Mouse (Mus musculus): Measurements from ENCODE around the gene Phf7. TPM values are rescaled to one million over a fixed set of nuclear protein-coding genes. Genes with fewer than 3 reads are reported as not detected.

The Phf7 gene
- polyA plus RNA-seq, 1 experiment from 2014 or later, result 11.3 TPM

DNA sequence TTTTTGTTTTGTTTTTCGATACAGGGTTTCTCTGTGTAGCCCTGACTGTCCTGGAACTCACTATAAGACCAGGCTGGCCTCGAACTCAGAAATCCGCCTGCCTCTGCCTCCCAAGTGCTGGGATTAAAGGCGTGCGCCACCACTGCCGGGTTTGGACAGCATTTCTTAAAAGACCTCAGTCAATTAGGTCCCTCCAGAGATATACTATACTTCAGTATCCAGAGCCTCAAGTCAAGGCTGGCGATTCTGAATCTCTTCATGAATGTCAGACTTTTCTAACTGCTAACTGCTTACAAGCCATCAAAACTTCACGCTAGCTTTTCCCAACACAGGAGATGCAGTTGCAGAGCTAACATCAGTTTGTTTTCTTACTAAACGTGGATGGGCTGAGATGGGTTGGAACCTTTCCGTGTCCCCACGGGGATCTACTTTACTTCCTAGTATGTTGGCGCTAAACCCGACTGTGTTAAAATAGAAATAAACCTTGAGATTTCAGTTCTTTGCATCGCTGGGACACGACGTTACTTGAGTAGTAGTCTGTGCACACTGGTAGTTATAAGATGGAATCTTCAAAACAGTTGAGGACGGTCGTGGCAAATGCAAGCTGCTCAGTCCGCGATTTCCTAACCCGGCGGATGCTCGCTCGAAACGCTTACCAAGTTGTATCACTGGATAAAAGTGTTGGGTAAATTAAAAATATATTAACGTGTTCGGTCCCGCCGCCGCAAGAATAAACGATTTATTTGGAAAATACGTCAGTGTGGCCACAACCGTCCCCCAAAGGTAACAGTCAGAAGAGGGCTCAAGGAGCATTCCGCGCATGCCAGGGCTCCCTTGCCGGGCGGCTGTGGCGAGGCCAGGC is 664 bp downstream of the Phf7 start:
- Histone ChIP-seq H3K27ac (peak overlapping the region; percentile 97), H3K4me3 (peak overlapping the region; percentile 93), H3K4me1 (peaks cover 18% of the 10 kb centered on the region), H3K36me3 (peaks cover 31% of the 10 kb centered on the region), H3K9me3 (replicated peaks) (no peaks in the 10 kb centered on the region), H3K27me3 (ENCODE audit: low read depth, poor library complexity, severe bottlenecking) (no peaks in the 10 kb centered on the region)
- WGBS, result 24% methylated on average over 38 of the region's 38 CpGs
- no peak for DNase-seq (ENCODE audit: low spot score)

DNA sequence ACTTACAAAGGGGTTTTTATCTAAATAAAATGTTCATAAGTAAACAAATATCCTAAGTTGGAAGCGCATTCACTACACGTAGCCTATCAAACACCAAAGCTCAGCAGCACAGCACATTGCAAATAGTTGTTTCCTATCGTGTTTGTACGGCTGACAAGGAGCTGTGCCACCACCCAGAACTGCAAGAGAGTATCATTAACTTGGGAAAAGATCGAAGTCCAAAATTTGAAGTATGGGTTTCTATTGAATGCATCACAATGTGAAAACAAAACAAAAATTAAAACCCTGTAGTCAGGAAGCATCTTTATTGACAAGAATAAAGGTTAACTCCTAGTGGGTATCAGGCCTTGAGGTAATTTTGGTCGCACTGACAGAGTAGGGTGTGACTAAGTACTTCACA is 2.7 kb downstream of the Phf7 start:
- WGBS, result 94% methylated on average over 6 of the region's 6 CpGs
- DNase-seq (ENCODE audit: low spot score), result no peak
- no peak overlapping the region for H3K27ac ChIP-seq
- H3K4me3 ChIP-seq, result no peak overlapping the region
- H3K9me3 ChIP-seq (replicated peaks), result no peaks in the 10 kb centered on the region
- peaks cover 18% of the 10 kb centered on the region for H3K4me1 ChIP-seq
- H3K27me3 ChIP-seq (ENCODE audit: low read depth, poor library complexity, severe bottlenecking), result no peaks in the 10 kb centered on the region
- H3K36me3 ChIP-seq, result peaks cover 11% of the 10 kb centered on the region

DNA sequence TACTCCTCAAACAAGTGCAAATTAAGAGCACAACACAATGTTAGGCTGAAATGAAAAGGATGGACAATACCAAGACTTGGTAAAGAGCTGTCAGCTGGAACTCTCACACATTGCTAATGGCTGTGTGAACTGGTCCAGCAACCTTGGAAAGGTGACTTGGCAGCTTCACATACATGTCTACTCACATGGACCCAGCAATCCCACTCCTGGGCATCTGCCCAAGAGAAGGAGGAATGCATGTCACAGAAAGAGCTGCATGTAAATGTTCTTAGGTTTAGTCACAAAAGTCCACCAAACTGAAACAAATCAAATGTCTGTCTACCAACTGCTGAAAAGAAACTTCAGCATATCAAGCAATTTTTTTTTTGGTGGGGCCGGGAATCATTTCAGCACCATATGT is 5.2 kb downstream of the Phf7 start:
- Histone ChIP-seq H3K27me3 (ENCODE audit: low read depth, poor library complexity, severe bottlenecking) (no peaks in the 10 kb centered on the region), H3K4me3 (no peak overlapping the region), H3K4me1 (peaks cover 5% of the 10 kb centered on the region; the same call in 1 of the 2 replicates), H3K9me3 (replicated peaks) (no peaks in the 10 kb centered on the region), H3K27ac (no peak overlapping the region), H3K36me3 (no peaks in the 10 kb centered on the region)
- DNase-seq (ENCODE audit: low spot score), result no peak
- 94% methylated on average over 1 of the region's 1 CpGs for WGBS

GRCm38 (mm10) chr14:31244777-31245176 is 6.3 kb downstream of the Phf7 start:
- Histone ChIP-seq H3K27ac (no peak overlapping the region), H3K4me3 (no peak overlapping the region), H3K36me3 (no peaks in the 10 kb centered on the region), H3K4me1 (peaks cover 5% of the 10 kb centered on the region; the same call in 1 of the 2 replicates), H3K9me3 (replicated peaks) (no peaks in the 10 kb centered on the region), H3K27me3 (ENCODE audit: low read depth, poor library complexity, severe bottlenecking) (no peaks in the 10 kb centered on the region)
- no peak for DNase-seq (ENCODE audit: low spot score)
- 84% methylated on average over 1 of the region's 1 CpGs for WGBS

DNA sequence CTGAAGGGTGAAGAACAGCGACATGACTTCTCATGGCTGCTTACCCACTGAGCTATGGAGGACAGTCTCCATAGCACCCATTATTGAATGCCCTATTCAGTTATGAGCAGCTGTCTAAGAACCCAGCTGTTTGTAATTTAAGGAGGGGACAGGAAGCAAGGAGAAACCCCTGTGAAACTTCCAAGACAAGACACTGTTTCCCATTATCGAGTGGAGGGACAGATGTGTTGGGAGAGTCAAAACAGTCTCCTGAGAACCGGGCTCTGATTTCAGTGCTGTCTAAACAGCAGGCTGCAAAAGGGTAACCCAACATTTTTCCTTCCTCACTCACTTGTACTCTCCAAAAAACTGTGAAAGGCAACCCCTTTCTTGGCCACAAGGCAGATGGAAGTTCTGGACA is 10.6 kb downstream of the Phf7 start:
- DNase-seq (ENCODE audit: low spot score), result no peak
- Histone ChIP-seq H3K4me3 (no peak overlapping the region), H3K27ac (no peak overlapping the region), H3K36me3 (0 out of 2 replicates have a peak, but pooled peaks cover 5% of the 10 kb centered on the region), H3K27me3 (ENCODE audit: low read depth, poor library complexity, severe bottlenecking) (no peaks in the 10 kb centered on the region), H3K4me1 (peaks cover 5% of the 10 kb centered on the region; the same call in 1 of the 2 replicates), H3K9me3 (replicated peaks) (no peaks in the 10 kb centered on the region)
- 58% methylated on average over 3 of the region's 3 CpGs for WGBS

DNA sequence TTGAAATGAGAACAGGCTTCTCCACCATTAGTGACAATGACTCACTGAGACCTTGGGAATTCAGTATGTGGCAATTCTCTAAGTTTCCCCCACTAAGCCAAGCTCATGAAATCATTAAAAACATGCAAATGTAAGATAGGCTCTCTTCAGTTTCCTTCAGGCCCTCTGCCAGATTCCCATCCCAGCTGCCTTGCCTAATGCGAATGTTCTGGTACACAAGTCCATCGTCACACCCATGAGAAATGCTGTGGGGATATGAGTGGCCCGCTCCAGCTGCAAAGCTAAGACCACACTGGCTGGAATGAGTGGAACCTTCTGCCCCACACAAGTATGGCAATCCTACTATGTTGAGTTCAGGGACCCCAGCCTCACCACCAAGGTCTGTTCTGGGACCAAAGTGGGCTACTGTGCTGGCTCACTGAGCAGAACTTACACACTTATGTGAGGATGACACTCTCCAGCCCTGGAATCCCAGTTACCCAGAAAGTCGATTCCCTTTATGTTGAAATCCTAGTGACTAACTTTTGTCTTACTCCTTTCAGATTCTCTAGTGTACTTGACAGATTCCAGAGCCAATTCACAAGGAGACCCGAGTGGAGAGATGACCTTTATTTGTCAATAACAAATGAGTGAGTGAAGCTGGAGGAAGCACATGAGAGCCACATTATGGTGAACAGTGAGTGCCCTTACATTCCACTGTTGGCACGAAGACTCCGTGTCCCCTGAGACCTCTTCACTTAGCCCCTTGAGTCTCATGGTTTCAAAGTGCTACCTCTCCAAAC is 13.8 kb downstream of the Phf7 start:
- Histone ChIP-seq H3K27me3 (ENCODE audit: low read depth, poor library complexity, severe bottlenecking) (no peaks in the 10 kb centered on the region), H3K4me1 (peaks cover 12% of the 10 kb centered on the region; the same call in 1 of the 2 replicates), H3K36me3 (0 out of 2 replicates have a peak, but pooled peaks cover 5% of the 10 kb centered on the region), H3K4me3 (no peak overlapping the region), H3K27ac (no peak overlapping the region), H3K9me3 (replicated peaks) (no peaks in the 10 kb centered on the region)
- DNase-seq (ENCODE audit: low spot score), result no peak
- WGBS, result 87% methylated on average over 7 of the region's 7 CpGs

DNA sequence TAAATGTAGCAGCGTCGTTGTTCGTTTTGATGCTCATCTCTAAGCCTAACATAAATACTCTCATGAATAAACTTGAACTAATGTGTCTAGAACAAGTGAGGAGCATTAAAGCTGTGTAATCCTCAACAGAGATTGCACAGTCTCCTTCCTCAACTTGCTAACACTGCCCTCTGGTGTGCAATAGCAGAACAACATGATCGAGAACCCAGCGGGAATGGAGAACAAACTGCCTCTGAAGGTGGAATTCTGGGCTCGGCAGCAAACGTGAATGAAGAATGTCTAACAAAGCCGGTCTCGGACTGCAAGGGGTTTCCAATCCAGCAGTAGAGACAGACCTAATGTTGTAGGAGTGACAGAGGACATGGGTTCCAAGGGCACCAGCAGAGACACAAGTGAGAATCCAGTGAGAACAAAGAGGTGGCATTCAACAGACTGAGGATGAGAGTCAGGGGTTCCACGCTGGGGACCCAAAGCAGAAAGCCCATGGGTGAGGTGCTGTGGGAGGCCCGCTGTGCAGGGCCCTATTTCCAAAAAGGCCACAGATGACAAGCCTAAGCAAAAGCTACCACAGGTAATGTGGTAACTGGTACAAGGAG is 17.0 kb downstream of the Phf7 start:
- 26% methylated on average over 11 of the region's 11 CpGs for WGBS
- 0 out of 2 replicates have a peak, but pooled peaks cover 16% of the 10 kb centered on the region for H3K4me1 ChIP-seq
- H3K27ac ChIP-seq, result peak overlapping the region; percentile 34; the same call in 1 of the 2 replicates
- DNase-seq (ENCODE audit: low spot score), result peak; percentile 75
- no peaks in the 10 kb centered on the region for H3K27me3 ChIP-seq (ENCODE audit: low read depth, poor library complexity, severe bottlenecking)
- no peaks in the 10 kb centered on the region for H3K9me3 ChIP-seq (replicated peaks)
- no peaks in the 10 kb centered on the region for H3K36me3 ChIP-seq
- no peak overlapping the region for H3K4me3 ChIP-seq

DNA sequence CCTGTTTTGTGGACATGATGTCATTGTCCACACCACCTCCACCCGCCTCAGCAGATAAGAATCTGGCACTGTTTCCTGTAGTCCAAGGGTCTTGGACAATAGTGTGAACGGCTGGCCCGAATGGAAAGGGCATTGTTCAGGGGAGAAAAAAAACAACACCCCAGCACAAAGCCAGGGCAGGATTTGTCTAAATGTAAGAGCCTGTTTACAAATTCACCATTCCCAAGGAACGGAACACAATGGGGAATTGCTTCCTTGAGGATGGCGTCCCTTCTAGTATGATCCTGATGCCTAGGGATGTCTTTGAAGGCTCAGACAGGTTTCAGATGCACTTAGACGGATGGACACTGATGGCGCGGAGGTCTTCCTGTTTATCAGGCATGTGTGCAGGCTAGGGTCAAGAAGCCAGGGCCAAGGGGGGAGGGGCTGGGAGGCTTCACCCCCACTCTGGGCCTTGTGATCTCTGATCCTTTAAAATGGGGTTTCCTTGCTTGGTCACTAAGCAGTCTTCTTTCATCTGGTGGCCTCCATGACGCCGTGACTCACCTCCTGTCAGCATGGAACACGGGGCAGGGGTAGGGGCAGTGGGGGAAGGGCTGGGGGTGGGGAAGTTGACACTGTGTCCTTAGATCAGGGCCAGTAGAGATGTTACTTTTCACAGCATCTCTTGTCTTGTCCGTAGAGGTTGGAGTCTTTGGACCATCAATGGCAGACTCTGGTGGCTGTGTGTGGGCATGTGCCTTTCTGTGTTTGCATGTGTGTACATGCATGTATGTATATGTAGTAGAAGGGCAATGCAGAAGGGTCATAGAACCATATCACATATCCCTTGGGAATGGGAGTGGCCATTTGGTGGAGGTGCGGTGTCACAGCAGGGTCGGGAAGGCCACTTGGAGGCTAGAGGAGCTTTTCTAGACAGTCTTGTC is 17.8 kb downstream of the Phf7 start:
- Histone ChIP-seq H3K9me3 (replicated peaks) (no peaks in the 10 kb centered on the region), H3K27ac (peak overlapping the region; percentile 46; the same call in 1 of the 2 replicates), H3K4me1 (peaks cover 22% of the 10 kb centered on the region; the same call in 1 of the 2 replicates), H3K36me3 (no peaks in the 10 kb centered on the region), H3K27me3 (ENCODE audit: low read depth, poor library complexity, severe bottlenecking) (no peaks in the 10 kb centered on the region), H3K4me3 (no peak overlapping the region)
- 82% methylated on average over 14 of the region's 14 CpGs for WGBS
- no peak for DNase-seq (ENCODE audit: low spot score)

GRCm38 (mm10) chr14:31232404-31233069 is 18.6 kb downstream of the Phf7 start:
- peaks cover 28% of the 10 kb centered on the region; the same call in 1 of the 2 replicates for H3K4me1 ChIP-seq
- H3K27me3 ChIP-seq (ENCODE audit: low read depth, poor library complexity, severe bottlenecking), result no peaks in the 10 kb centered on the region
- no peaks in the 10 kb centered on the region for H3K36me3 ChIP-seq
- 89% methylated on average over 13 of the region's 13 CpGs for WGBS
- no peaks in the 10 kb centered on the region for H3K9me3 ChIP-seq (replicated peaks)
- no peak overlapping the region for H3K4me3 ChIP-seq
- peak overlapping the region; percentile 46; the same call in 1 of the 2 replicates for H3K27ac ChIP-seq
- no peak for DNase-seq (ENCODE audit: low spot score)

DNA sequence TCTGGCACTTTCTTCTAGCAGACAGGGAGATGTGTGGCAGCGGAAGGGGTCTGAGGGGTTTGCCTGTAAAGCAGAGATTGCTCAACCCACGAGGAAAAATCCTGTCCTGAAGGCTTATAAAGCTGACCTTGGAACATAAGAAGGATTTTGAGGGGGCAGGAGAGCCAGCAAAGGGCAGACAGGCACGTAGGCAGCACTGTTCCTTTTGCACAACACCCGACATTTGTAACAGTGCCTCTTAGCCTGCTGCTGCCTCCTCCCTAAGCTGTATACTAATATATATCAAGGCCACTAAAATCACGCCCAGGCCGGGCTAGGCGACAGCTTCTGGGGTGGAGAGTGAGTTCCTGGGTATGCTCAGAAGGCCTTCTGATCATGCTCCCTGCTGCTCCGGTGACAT is 20.7 kb downstream of the Phf7 start:
- DNase-seq (ENCODE audit: low spot score), result no peak
- Histone ChIP-seq H3K9me3 (replicated peaks) (no peaks in the 10 kb centered on the region), H3K36me3 (no peaks in the 10 kb centered on the region), H3K4me1 (peaks cover 29% of the 10 kb centered on the region; the same call in 1 of the 2 replicates), H3K4me3 (no peak overlapping the region), H3K27me3 (ENCODE audit: low read depth, poor library complexity, severe bottlenecking) (no peaks in the 10 kb centered on the region), H3K27ac (no peak overlapping the region)
- WGBS, result 68% methylated on average over 8 of the region's 8 CpGs

DNA sequence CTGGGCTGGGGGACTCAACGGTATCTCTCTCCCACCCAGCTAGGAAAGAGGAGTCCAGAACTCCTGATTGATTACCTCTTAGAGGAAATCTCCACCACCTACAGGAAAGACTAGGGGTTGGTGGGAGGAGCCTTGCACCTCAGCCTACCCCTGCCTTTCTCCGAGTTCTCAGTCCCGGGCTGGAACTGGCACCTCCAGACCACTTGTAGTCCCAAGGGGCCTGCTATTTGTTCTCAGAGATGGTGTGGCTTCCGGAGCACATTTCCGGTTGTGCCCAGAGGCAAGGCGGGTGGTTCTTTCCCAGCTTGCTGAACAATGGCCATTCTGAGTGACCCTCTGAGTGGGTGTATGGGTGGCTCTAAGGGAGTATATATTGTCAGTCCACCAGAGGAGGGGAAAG is 22.9 kb downstream of the Phf7 start:
- DNase-seq (ENCODE audit: low spot score), result no peak
- no peaks in the 10 kb centered on the region for H3K27me3 ChIP-seq (ENCODE audit: low read depth, poor library complexity, severe bottlenecking)
- 68% methylated on average over 6 of the region's 6 CpGs for WGBS
- H3K27ac ChIP-seq, result peak overlapping the region; percentile 3; the same call in 1 of the 2 replicates
- H3K9me3 ChIP-seq (replicated peaks), result no peaks in the 10 kb centered on the region
- peaks cover 22% of the 10 kb centered on the region; the same call in 1 of the 2 replicates for H3K4me1 ChIP-seq
- no peaks in the 10 kb centered on the region for H3K36me3 ChIP-seq
- no peak overlapping the region for H3K4me3 ChIP-seq
